Mouse (Mus musculus): ENCODE data around the gene Cdkl3.
"Not testable (repeated sequence)": the region's sequence is repeated elsewhere in the genome, so short reads cannot be mapped to it uniquely, and the experiment has no call there.

Gene Cdkl3

GRCm38 (mm10) chr11:52120415-52120814 lies 116.4 kb downstream of the Cdkl3 start:
- DNase-seq (ENCODE audit: low read depth, low spot score) = not testable (repeated sequence)

GRCm38 (mm10) chr11:52122045-52122444 lies 118.0 kb downstream of the Cdkl3 start:
- no peak for DNase-seq (ENCODE audit: low read depth, low spot score)

- DNase-seq (ENCODE audit: low read depth, low spot score) = no peak
Observed at GRCm38 (mm10) chr11:52124468-52124867, 120.4 kb downstream of the Cdkl3 start.

- no peak for DNase-seq (ENCODE audit: low read depth, low spot score)
Observed at GRCm38 (mm10) chr11:52127169-52127568, 123.1 kb downstream of the Cdkl3 start.

GRCm38 (mm10) chr11:52127760-52128159 lies 123.7 kb downstream of the Cdkl3 start:
- no peak for DNase-seq (ENCODE audit: low read depth, low spot score)

GRCm38 (mm10) chr11:52128316-52129061 lies 124.5 kb downstream of the Cdkl3 start:
- DNase-seq (ENCODE audit: low read depth, low spot score) = peak; percentile 23

- peak; percentile 39 for DNase-seq (ENCODE audit: low read depth, low spot score)
Observed at GRCm38 (mm10) chr11:52129171-52129570, 125.2 kb downstream of the Cdkl3 start.

- DNase-seq (ENCODE audit: low read depth, low spot score) = peak; percentile 72
Observed at GRCm38 (mm10) chr11:52129621-52130450, 125.8 kb downstream of the Cdkl3 start.

- DNase-seq (ENCODE audit: low read depth, low spot score) = no peak
Observed at GRCm38 (mm10) chr11:52130451-52131068, 126.5 kb downstream of the Cdkl3 start.

All from 3T3-L1 (cell line).